8 mouse cellular contexts compared by ENCODE assay signal in the genomic region with DNA sequence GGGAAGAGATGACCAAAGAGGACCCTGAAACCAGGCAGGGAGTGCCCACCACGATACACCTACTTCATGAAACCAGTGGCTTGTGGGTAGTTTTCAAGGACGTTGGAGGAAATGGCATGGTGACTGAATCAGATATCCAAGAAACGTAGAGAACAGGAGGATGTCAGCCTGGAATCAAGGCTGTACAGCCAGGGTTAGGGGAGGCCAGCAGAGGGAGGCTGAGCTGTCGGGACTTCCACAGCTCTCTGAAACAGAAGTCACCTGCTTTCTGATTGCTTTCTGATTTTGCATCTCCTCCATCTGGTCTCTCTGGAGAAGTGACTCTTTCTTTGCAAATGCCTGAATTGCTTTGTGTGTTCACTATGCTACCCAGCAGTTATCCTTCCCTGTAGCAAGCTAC. TPM values are rescaled to one million over a fixed set of nuclear protein-coding genes. Genes with fewer than 3 reads are reported as not detected.
DNase-seq lines count a peak whose midpoint lies in the region; ATAC-seq and TF ChIP-seq lines count a peak whose summit lies in the region.

No protein-coding gene starts in this region.

- H3K79me2 ChIP-seq in myocyte (ENCODE audit: control insufficient read depth, insufficient read depth): no peaks in the 10 kb centered on the region

- no peak for TF ChIP-seq CTCF in lung, postnatal 0 days (IDR thresholded peaks at IDR 0.05)

- 0 out of 2 replicates have a peak, but pooled peaks cover 3% of the 10 kb centered on the region for H3K4me1 ChIP-seq in kidney, embryonic 16.5 days (ENCODE audit: insufficient read depth, low read length)
- peaks cover 14% of the 10 kb centered on the region for H3K4me1 ChIP-seq in embryonic facial prominence, embryonic 10.5 days
- H3K4me1 ChIP-seq in hindbrain, embryonic 16.5 days (ENCODE audit: control insufficient read depth, insufficient read depth, low read depth, low read length): no peaks in the 10 kb centered on the region
- no peaks in the 10 kb centered on the region for H3K4me1 ChIP-seq in lung, postnatal 0 days (ENCODE audit: insufficient read depth, low read depth, low read length)

- H3K27ac ChIP-seq in kidney, embryonic 16.5 days (ENCODE audit: low read length): no peak overlapping the region
- H3K27ac ChIP-seq in embryonic facial prominence, embryonic 10.5 days (replicated peaks): no peak overlapping the region
- H3K27ac ChIP-seq in hindbrain, embryonic 16.5 days (ENCODE audit: low read depth, low read length): no peak overlapping the region
- H3K27ac ChIP-seq in lung, postnatal 0 days (ENCODE audit: low read length): no peak overlapping the region

- H3K36me3 ChIP-seq in kidney, embryonic 16.5 days (ENCODE audit: insufficient read depth, low read length): no peaks in the 10 kb centered on the region
- H3K36me3 ChIP-seq in embryonic facial prominence, embryonic 10.5 days (replicated peaks): no peaks in the 10 kb centered on the region
- no peaks in the 10 kb centered on the region for H3K36me3 ChIP-seq in hindbrain, embryonic 16.5 days (ENCODE audit: control insufficient read depth, insufficient read depth, low read length)
- no peaks in the 10 kb centered on the region for H3K36me3 ChIP-seq in myocyte (ENCODE audit: control insufficient read depth, insufficient read depth)
- H3K36me3 ChIP-seq in lung, postnatal 0 days (ENCODE audit: insufficient read depth, low read length): no peaks in the 10 kb centered on the region

- H3K9me3 ChIP-seq in kidney, embryonic 16.5 days (ENCODE audit: low read length): no peaks in the 10 kb centered on the region
- H3K9me3 ChIP-seq in embryonic facial prominence, embryonic 10.5 days: no peaks in the 10 kb centered on the region
- H3K9me3 ChIP-seq in hindbrain, embryonic 16.5 days (ENCODE audit: control insufficient read depth, low read length): no peaks in the 10 kb centered on the region
- no peaks in the 10 kb centered on the region for H3K9me3 ChIP-seq in lung, postnatal 0 days (ENCODE audit: low read length)

- H3K9ac ChIP-seq in kidney, embryonic 16.5 days (replicated peaks; ENCODE audit: low read length): no peak overlapping the region
- no peak overlapping the region for H3K9ac ChIP-seq in hindbrain, embryonic 16.5 days (ENCODE audit: low read depth, low read length)
- no peak overlapping the region for H3K9ac ChIP-seq in lung, postnatal 0 days (replicated peaks; ENCODE audit: low read depth)

- DNase-seq in kidney, postnatal 4 days: no peak
- DNase-seq in embryonic facial prominence, embryonic 10.5 days (ENCODE audit: low spot score): no peak
- no peak for DNase-seq in retina, postnatal 1 day
- no peak for DNase-seq in frontal cortex, postnatal 14 days (ENCODE audit: low spot score in 2 of 2)
- no peak for DNase-seq in lung, postnatal 0 days (ENCODE audit: low spot score)

- H3K27me3 ChIP-seq in kidney, embryonic 16.5 days (ENCODE audit: insufficient read depth, low read length): no peaks in the 10 kb centered on the region
- 0 out of 2 replicates have a peak, but pooled peaks cover 3% of the 10 kb centered on the region for H3K27me3 ChIP-seq in embryonic facial prominence, embryonic 10.5 days (replicated peaks; ENCODE audit: low read depth, poor library complexity, severe bottlenecking)
- H3K27me3 ChIP-seq in hindbrain, embryonic 16.5 days (replicated peaks; ENCODE audit: control insufficient read depth, insufficient read depth, low read length): no peaks in the 10 kb centered on the region
- no peaks in the 10 kb centered on the region for H3K27me3 ChIP-seq in myocyte (ENCODE audit: control insufficient read depth, insufficient read depth, insufficient read length)
- H3K27me3 ChIP-seq in lung, postnatal 0 days (replicated peaks; ENCODE audit: insufficient read depth, low read length): no peaks in the 10 kb centered on the region

- peak; percentile 30; the same call in 1 of the 2 replicates for ATAC-seq in kidney, embryonic 16.5 days (ENCODE audit: low FRiP score, low TSS enrichment)
- ATAC-seq in hindbrain, embryonic 16.5 days: 0 out of 2 replicates have a peak, but pooled peaks have one; percentile 24
- ATAC-seq in lung, postnatal 0 days: no peak

- H3K4me3 ChIP-seq in kidney, embryonic 16.5 days (ENCODE audit: low read length): peak overlapping the region; percentile 3; the same call in 1 of the 2 replicates
- peak overlapping the region; percentile 40; the same call in 1 of the 2 replicates for H3K4me3 ChIP-seq in embryonic facial prominence, embryonic 10.5 days
- H3K4me3 ChIP-seq in hindbrain, embryonic 16.5 days (ENCODE audit: low read length): no peak overlapping the region
- H3K4me3 ChIP-seq in myocyte: no peak overlapping the region
- H3K4me3 ChIP-seq in lung, postnatal 0 days (ENCODE audit: low read depth, low read length): no peak overlapping the region

- TF ChIP-seq EP300 in lung, postnatal 0 days (IDR thresholded peaks at IDR 0.05): no peak

- WGBS in kidney, embryonic 16.5 days: 12% methylated on average over 4 of the region's 4 CpGs
- WGBS in embryonic facial prominence, embryonic 10.5 days: 13% methylated on average over 4 of the region's 4 CpGs
- 13% methylated on average over 4 of the region's 4 CpGs for WGBS in hindbrain, embryonic 16.5 days
- WGBS in lung, postnatal 0 days: 11% methylated on average over 4 of the region's 4 CpGs

- H3K4me2 ChIP-seq in kidney, embryonic 16.5 days (replicated peaks; ENCODE audit: low read depth, low read length): peak overlapping the region; percentile 31
- no peak overlapping the region for H3K4me2 ChIP-seq in hindbrain, embryonic 16.5 days (ENCODE audit: low read length)
- H3K4me2 ChIP-seq in myocyte (ENCODE audit: low read depth): peak overlapping the region; percentile 67
- H3K4me2 ChIP-seq in lung, postnatal 0 days (replicated peaks; ENCODE audit: low read depth, low read length): no peak overlapping the region; the same call in 1 of the 2 replicates

- no peak for TF ChIP-seq POLR2A in myocyte (IDR thresholded peaks at IDR 0.05; ENCODE audit: insufficient read length, low read depth)

- H3ac ChIP-seq in myocyte (ENCODE audit: control insufficient read depth, insufficient read length): no peak overlapping the region

TF ChIP-seq in myocyte, 11 proteins besides CTCF, POLR2A, EP300 and RAD21:
- TF ChIP-seq TCF12 (IDR thresholded peaks at IDR 0.05; ENCODE audit: insufficient read depth, poor library complexity, severe bottlenecking) (no peak), SRF (IDR thresholded peaks at IDR 0.05; ENCODE audit: control insufficient read depth, insufficient read length, low read depth) (no peak), E2F4 (IDR thresholded peaks at IDR 0.05; ENCODE audit: insufficient read depth) (no peak), MYOG (IDR thresholded peaks at IDR 0.05; ENCODE audit: control insufficient read depth in 1 of 3, insufficient read depth in 1 of 3, insufficient read length in 2 of 3, low read depth in 2 of 3) (no peak), USF1 (IDR thresholded peaks at IDR 0.05; ENCODE audit: low read depth) (no peak), MYOD1 (IDR thresholded peaks at IDR 0.05; ENCODE audit: control insufficient read depth in 1 of 3, insufficient read length in 2 of 3, low read depth in 2 of 3) (no peak), REST (IDR thresholded peaks at IDR 0.05; ENCODE audit: insufficient read depth, insufficient read length) (no peak), POLR2AphosphoS2 (IDR thresholded peaks at IDR 0.05; ENCODE audit: insufficient read length, low read depth) (no peak), CEBPB (IDR thresholded peaks at IDR 0.05; ENCODE audit: insufficient read depth, poor library complexity, severe bottlenecking) (no peak), MAX (IDR thresholded peaks at IDR 0.05; ENCODE audit: low read depth) (no peak), TCF3 (IDR thresholded peaks at IDR 0.05; ENCODE audit: insufficient read length, low read depth) (no peak)
TF ChIP-seq in myocyte: peak in this region for 0.

RNA-seq across cellular contexts. Expression of a gene that starts 6.7 kb away (rescaled TPM):
- polyA plus RNA-seq in kidney, embryonic 16.5 days (2015; fragmentation: Nextera tagmentation; extraction: Ambion mirVana): 54.3 and 66.1 TPM in 2 replicates
- 101 and 107 TPM in 2 replicates for polyA plus RNA-seq in embryonic facial prominence, embryonic 10.5 days (2016; fragmentation: Nextera tagmentation; extraction: Ambion mirVana)
- 153 and 166 TPM in 2 replicates for polyA plus RNA-seq in hindbrain, embryonic 16.5 days (2015; fragmentation: Nextera tagmentation; extraction: Ambion mirVana)
- 69.3 TPM for polyA plus RNA-seq in myocyte (2012; fragmentation: generic; extraction: Trizol)
- 31.9 and 33.6 TPM in 2 replicates for polyA plus RNA-seq in lung, postnatal 0 days (2015; fragmentation: Nextera tagmentation; extraction: Ambion mirVana)

RNA-seq across cellular contexts. Expression of a gene that starts 53.0 kb away (rescaled TPM):
- polyA plus RNA-seq in kidney, embryonic 16.5 days (2015; fragmentation: Nextera tagmentation; extraction: Ambion mirVana): 137 and 139 TPM in 2 replicates
- polyA plus RNA-seq in embryonic facial prominence, embryonic 10.5 days (2016; fragmentation: Nextera tagmentation; extraction: Ambion mirVana): 115 and 130 TPM in 2 replicates
- polyA plus RNA-seq in hindbrain, embryonic 16.5 days (2015; fragmentation: Nextera tagmentation; extraction: Ambion mirVana): 308 and 365 TPM in 2 replicates
- 124 TPM for polyA plus RNA-seq in myocyte (2012; fragmentation: generic; extraction: Trizol)
- 84.4 and 86.3 TPM in 2 replicates for polyA plus RNA-seq in lung, postnatal 0 days (2015; fragmentation: Nextera tagmentation; extraction: Ambion mirVana)

RNA-seq across cellular contexts. Expression of a gene that starts 53.7 kb away (rescaled TPM):
- polyA plus RNA-seq in kidney, embryonic 16.5 days (2015; fragmentation: Nextera tagmentation; extraction: Ambion mirVana): 84.6 and 89.5 TPM in 2 replicates
- polyA plus RNA-seq in embryonic facial prominence, embryonic 10.5 days (2016; fragmentation: Nextera tagmentation; extraction: Ambion mirVana): 87.8 and 88.0 TPM in 2 replicates
- polyA plus RNA-seq in hindbrain, embryonic 16.5 days (2015; fragmentation: Nextera tagmentation; extraction: Ambion mirVana): 41.4 and 50.6 TPM in 2 replicates
- 26.7 TPM for polyA plus RNA-seq in myocyte (2012; fragmentation: generic; extraction: Trizol)
- 26.6 and 29.4 TPM in 2 replicates for polyA plus RNA-seq in lung, postnatal 0 days (2015; fragmentation: Nextera tagmentation; extraction: Ambion mirVana)

RNA-seq across cellular contexts. Expression of a gene that starts 55.8 kb away (rescaled TPM):
- 15.6 and 16.1 TPM in 2 replicates for polyA plus RNA-seq in kidney, embryonic 16.5 days (2015; fragmentation: Nextera tagmentation; extraction: Ambion mirVana)
- 16.9 and 19.3 TPM in 2 replicates for polyA plus RNA-seq in embryonic facial prominence, embryonic 10.5 days (2016; fragmentation: Nextera tagmentation; extraction: Ambion mirVana)
- polyA plus RNA-seq in hindbrain, embryonic 16.5 days (2015; fragmentation: Nextera tagmentation; extraction: Ambion mirVana): 14.1 and 15.9 TPM in 2 replicates
- polyA plus RNA-seq in myocyte (2012; fragmentation: generic; extraction: Trizol): 7.4 TPM
- 11.5 and 12.0 TPM in 2 replicates for polyA plus RNA-seq in lung, postnatal 0 days (2015; fragmentation: Nextera tagmentation; extraction: Ambion mirVana)

Comparison
In these comparisons a context has a peak if more than half of its experiments do, and no peak if none do; other contexts are left out.
1. H3K4me2 ChIP-seq: peak in kidney, embryonic 16.5 days (single experiment) and myocyte (single experiment); none in hindbrain, embryonic 16.5 days (single experiment) and lung, postnatal 0 days (single experiment).
2. H3K4me3 ChIP-seq: peak in kidney, embryonic 16.5 days (single experiment) and embryonic facial prominence, embryonic 10.5 days (single experiment); none in hindbrain, embryonic 16.5 days (single experiment), myocyte (single experiment) and lung, postnatal 0 days (single experiment).